Mouse (Mus musculus) urinary bladder, postnatal 25 days (tissue): ENCODE measurements at regions not wholly inside any gene's neighbourhood (a gene's known extent, or its start where the extent isn't known, plus 50 kb on each side); places are given as distances from the start of the nearest gene placed in this dataset.

Source experiments
- DNase-seq: peaks from one replicate; pipeline ENCODE4 v3.0.0; 2022; ENCODE audit warnings: low spot score

- no peak for DNase-seq
Measured at GRCm38 (mm10) chr3:143806940-143807339, 398.1 kb downstream of the Lmo4 start.

DNA sequence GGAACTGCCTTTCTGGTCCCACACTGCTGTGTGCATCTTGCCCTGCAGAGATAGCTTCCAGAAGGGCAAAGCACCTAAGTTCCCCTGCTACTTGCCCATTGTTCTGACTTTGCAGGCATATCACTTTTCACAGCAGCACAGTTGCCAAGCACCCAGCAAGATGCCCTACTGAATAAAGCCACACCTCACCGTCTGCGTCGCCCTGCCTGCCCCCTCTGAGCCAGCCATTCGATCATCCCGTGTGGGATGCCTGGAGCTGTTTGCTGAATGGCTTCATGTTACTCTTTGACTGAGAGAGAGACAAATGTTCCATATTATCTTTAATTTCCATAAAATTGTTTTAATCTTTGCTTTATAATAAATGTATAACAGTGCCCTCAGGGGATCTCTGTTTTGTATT is 407.2 kb downstream of the Lmo4 start:
- no peak for DNase-seq

DNA sequence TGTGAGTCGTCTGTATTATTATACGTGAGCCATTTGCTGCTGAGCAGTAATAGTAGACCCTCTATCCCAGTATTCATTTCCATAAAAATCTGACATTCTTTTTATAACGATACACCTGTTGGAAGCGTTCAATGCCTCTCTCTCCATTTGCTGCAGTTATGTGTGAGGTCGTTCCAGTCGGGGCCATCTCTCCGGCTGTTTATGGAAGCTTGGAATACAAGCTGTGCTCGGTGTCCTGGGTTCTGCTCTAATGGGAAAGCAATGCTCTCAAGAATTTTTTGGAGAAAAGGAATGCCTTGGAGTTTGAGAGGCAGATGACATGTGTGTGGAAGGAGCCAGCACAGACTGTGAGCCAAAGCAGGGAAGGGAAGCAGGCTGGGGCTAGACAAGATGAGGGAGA is 414.1 kb downstream of the Lmo4 start:
- DNase-seq, result no peak

- DNase-seq, result no peak
Measured at GRCm38 (mm10) chr3:143789932-143790570, 415.0 kb downstream of the Lmo4 start.

GRCm38 (mm10) chr3:143786889-143787288 is 418.1 kb downstream of the Lmo4 start:
- no peak for DNase-seq

DNA sequence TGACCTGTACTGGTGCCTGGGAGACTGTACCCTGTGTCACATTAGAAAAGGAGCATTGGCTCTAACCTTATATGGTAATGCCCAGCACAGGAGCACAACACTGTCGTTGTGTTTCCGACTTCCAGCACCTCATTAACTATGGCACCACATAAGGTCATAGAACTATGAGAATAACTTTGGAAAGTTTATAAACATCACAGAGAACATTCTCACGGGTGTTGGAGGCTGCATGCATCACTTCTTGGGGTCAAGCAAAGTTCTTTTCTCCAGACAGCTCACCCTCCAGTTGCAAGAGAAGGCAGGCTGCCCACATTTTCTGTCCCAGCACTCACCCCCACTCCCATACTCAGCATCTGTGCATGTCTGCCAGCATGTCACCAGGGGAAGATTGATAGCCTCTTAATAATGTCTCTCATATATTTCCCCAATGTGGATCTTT is 420.6 kb downstream of the Lmo4 start:
- DNase-seq, result no peak

DNA sequence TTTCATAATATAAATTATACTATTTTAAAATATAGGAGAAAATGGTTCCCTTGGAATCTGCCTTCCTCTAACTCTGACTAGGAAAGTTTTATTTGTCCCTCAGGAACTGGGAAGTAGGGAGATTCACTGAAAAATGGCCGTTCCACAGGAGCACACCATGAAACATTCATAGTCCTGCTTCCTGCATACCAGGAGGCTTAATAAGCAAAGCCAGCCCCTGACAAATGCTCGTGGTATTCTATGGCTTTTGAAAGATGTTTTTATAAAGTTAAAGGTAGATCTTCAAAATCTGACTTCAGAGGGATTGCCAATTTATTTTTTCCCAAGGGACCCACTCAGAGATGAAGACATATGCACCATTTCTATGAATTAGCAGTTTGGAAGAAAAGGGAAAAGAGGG is 426.9 kb downstream of the Lmo4 start:
- no peak for DNase-seq

DNA sequence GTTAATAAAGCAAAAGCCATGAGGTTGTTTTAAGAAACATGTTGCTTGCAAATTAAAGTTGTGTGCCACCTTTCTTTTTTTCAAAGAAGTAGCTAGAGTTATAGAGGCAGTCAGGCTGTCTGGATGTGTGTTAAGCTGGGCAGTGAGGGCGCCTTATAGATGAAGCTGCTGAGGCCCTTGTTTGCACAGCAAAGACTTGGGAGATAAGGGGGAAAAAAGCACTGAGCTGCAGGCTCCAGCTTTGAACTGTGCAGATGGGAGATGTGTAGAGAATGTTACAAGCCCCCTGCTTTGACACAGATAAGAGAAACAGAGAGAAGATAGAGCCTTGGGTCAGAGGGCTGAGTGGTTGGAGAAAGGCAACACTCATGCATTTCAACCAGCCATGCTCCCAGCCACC is 445.7 kb downstream of the Lmo4 start:
- DNase-seq, result no peak

GRCm38 (mm10) chr3:143753197-143753596 is 451.8 kb downstream of the Lmo4 start:
- DNase-seq, result no peak

DNA sequence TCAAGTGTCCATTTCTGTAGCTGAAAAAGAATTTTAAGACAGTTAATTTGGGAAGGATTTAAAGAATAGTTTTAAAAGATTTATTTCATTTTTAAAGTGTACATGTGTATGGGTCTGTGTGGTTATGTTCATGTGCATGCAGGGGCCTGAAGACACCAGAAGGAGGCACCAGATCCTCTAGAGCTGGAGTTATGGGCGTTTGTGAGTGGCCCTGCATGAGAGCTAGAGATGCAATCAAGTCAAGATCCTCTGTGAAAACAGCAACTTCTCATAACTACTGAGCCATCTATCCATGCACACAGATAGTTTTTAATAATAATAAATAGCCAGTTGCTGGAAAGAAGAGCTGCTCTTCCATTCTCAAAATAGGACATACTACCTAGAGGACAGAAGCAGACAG is 452.4 kb downstream of the Lmo4 start:
- no peak for DNase-seq

DNA sequence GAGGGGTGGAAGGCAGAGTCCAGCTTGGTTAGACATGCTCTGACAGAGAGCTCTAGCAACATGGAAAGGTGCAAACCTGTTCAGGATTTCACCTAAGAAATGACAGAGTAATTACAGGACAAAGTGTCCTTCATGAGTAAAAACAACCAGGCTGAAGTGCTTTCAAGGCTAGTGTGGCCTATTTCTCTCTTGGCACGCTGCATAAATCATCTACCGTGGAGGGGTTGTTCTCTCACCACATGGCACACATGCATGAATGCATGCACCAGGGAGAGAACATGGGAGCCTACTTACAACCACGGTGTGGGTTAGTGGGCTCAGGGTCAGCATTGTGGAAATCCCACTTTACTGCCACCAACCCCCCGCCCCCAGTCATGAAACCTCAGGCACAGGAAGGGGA is 454.9 kb downstream of the Lmo4 start:
- DNase-seq, result no peak

DNA sequence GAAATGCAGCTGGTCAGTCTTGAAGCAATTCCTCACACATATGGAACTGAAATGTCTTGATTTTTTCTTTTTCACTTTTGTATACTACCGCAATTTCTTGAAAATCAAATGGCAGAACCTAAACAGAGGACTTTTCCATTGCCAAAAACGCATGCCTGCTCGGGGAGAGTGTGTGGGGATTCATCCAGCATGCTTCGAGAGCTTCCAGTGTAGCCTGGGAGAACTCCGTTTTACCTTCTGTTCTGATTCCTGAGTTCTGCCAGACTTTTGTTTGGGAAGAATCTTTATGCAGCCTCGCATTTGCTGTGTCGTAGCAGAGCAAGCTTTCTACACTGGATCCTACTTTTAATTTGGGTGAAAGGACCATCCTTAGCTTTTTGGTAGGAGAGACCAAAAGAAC is 461.4 kb downstream of the Lmo4 start:
- no peak for DNase-seq

DNA sequence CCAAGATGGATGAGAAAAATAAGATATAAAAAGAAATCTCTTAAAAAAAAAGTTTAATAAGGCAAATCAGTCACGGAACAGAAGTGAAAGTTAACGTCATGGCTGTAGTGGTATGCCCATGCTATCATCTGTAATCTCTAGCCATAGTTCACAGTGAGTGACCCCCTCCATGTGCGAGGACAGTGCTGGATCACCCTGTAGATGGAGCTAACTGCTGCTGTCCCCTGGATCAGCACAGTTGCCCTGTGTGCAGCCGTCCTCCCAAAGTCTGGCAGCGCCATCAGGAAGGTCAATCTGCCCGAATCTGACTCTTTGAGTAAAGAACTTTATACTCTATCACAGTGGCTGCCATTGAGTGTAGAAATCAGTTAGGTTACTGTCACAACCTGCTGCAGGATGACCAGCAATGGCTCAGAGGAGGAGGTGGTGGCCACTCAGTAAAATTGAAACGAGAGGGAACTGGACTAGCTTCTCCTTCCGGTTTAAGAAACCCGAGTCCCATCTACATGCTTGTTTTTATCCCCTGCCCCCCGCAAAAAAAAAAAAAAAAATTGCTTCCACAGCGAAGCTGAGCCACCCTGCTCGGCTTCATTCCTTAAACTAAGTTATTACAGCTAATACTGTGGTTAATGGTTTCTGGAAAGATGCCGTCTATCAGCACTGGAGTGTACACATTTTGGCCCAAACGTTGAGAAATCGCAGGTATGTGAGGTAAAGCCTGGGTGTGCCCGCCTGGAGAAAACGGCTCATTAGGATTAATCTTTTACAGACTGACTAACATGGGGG is 462.0 kb downstream of the Lmo4 start:
- DNase-seq, result no peak

- no peak for DNase-seq
Measured at GRCm38 (mm10) chr3:143738676-143739075, 466.3 kb downstream of the Lmo4 start.

DNA sequence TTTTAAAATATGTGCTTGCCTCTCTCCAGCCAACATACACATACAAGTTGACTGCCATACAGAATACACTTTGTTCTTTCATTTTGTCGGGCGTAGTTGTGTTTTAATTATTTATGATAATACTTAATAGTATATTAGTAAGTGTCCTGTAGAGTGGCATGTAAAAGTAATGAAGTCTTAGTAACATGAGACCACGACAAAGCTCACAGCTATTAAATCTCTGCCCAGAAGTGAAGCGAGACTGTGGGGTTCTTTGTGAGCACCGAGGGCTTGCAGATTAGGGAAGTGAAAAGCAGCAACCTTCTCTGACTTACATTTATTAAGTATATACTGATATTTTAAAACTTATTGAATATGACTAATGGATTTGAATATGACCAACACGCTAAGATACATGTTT is 467.2 kb downstream of the Lmo4 start:
- no peak for DNase-seq

DNA sequence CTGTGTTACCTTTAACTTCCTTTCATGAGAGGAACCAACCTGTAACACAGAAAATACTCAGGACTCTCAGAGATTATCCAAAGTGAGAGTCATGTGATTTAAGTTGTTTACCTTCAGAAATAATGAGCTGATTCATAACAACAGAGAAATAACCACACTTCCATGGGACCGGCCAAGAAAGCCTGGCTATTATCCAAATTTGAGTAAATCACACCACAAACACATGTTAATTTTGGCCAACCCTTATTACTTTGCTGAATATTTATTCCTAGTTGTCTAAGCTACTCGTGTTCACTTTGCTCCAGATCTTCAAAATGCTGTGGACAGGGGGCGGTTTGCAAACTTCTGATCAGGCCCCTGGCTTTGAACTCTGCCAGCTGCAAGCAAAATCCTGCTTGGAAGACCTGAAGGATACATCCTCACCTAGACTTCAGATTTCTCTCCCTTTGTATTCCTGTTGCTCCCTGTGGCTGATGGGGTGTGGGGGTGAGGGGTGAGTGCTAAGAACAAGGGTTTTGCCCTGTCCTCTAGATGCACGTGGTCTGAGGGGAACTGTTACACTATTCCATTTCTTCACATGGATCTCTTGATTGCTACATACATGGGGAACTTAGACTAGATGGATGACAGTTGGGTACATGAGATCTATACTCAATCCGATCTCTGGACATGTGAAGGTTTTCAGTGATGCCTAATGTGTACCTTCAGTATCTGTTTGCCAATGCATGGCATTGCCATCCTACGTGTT is 468.2 kb downstream of the Lmo4 start:
- no peak for DNase-seq

- DNase-seq, result no peak
Measured at GRCm38 (mm10) chr3:143734791-143735190, 470.2 kb downstream of the Lmo4 start.

DNA sequence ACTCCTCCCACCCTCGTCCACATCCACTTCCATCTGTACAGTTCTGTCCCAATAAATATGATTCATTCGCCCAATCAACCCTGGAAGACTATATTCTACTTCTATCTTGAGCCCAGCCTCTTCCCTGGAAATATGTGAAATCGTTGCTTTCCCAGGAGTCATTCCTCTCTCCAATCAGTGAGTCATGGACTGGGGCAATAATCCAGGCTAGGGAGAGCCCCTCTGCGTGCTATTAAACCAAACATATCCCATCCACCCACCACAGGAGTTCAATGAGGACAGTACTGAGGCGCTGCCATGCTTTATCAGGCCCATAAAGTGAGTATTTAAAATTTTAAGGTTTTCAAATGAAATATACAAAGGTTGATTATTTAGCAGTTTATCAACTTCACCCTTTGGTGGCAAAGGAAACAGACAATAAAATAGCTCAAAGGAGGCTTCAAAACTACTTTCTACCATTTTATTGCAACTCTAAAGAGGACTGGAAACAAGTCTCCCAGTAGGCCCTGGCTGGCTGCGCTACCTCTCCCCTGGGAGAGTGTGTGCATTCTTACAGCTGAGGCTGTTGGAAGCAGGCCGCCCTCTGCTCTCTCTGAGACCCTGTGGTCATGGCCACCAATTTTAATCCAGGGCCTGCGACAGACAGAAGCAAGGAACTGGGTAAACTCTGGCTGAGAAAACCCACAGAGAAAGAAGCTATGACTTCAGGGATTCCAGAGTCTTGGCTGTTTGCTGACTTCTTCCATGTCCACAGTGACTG is 471.9 kb downstream of the Lmo4 start:
- no peak for DNase-seq

DNA sequence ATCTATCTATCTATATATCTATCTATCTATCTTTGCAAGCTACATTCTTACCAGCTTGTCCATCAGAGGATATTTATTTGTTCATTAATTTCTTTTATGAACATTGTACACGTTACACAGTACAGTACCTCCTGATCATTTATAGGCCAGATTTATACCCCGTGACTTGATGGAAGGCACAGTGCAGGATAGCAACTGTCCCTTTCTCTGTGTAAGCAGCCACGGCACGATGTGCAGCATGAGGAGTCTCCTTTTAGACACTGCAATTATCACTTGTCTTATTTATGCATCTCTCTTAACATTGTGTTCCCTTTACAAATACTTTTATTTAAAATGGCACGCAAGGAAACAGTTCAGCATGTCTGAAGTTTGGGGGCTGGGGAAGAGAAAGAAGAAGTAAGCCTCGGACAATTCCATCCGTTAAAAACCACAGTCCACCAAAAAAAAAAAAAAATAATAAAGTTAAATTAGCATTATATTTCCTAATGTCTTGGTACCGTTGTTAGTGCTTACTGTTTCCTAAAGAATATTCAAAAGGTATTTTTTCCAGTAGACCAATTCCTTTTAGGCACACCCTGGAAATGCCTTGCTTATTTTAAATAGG is 475.4 kb downstream of the Lmo4 start:
- DNase-seq, result no peak

GRCm38 (mm10) chr3:143722571-143722970 is 482.4 kb downstream of the Lmo4 start:
- DNase-seq, result no peak

DNA sequence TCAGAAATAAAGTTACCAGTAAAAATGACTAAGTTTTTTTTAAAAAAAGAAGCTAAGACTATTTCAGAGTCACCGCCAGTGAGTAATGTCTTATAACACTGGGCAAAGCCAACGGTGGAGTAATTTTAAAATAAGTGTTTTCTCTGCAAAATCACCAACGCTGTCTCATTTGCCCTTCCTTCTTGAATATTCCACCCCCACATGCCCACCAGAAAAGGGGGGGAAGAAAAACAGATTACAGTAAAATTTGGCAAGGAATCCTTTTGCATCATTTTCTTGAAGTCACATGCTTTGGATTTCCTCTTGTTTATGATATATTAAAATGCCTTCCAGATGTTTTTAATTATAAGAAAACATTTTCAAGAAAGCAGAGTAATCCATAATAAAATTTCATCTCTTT is 482.9 kb downstream of the Lmo4 start:
- DNase-seq, result no peak

GRCm38 (mm10) chr3:143713183-143713582 is 491.8 kb downstream of the Lmo4 start:
- DNase-seq, result no peak
